Mouse (Mus musculus) common myeloid progenitor, adult 5-6 weeks (primary cell): ENCODE results near the gene Ubl5. TPM values are rescaled to one million over a fixed set of nuclear protein-coding genes. Genes with fewer than 3 reads are reported as not detected.
A peak's percentile ranks its signal among the peaks of the same experiment; 100 is the strongest.

Experiments
- ATAC-seq: replicated peaks from 2 replicates; pipeline ENCODE4 v1.8.0; 2016; ENCODE audit warnings: low read depth, mild to moderate bottlenecking, moderate TSS enrichment, inconsistent platforms; ENCODE audit not compliant: poor library complexity, severe bottlenecking
- total RNA-seq: library from RNA; stranded (forward); fragments of 200-1000, 187-1606 nt; gene quantifications from 2 replicates; pipeline ENCODE4 v1.2.3, GENCODE M21; 2017

Ubl5 gene
- total RNA-seq, 1 experiment from 2014 or later = 102 TPM

- peak; percentile 6 for ATAC-seq
Observed at GRCm38 (mm10) chr9:20652260-20652658, 9.6 kb downstream of the Ubl5 start.

- no peak for ATAC-seq
Observed at GRCm38 (mm10) chr9:20653859-20654258, 11.2 kb downstream of the Ubl5 start.

GRCm38 (mm10) chr9:20657546-20657945 lies 14.9 kb downstream of the Ubl5 start:
- no peak for ATAC-seq

GRCm38 (mm10) chr9:20662325-20662724 lies 19.6 kb downstream of the Ubl5 start:
- ATAC-seq = peak; percentile 75

GRCm38 (mm10) chr9:20662874-20663273 lies 20.2 kb downstream of the Ubl5 start:
- ATAC-seq = no peak

GRCm38 (mm10) chr9:20663956-20664355 lies 21.3 kb downstream of the Ubl5 start:
- no peak for ATAC-seq

- no peak for ATAC-seq
Observed at GRCm38 (mm10) chr9:20664366-20664765, 21.7 kb downstream of the Ubl5 start.

GRCm38 (mm10) chr9:20664982-20665637 lies 22.4 kb downstream of the Ubl5 start:
- ATAC-seq = no peak

- ATAC-seq = no peak
Observed at GRCm38 (mm10) chr9:20665925-20666324, 23.2 kb downstream of the Ubl5 start.

GRCm38 (mm10) chr9:20666510-20667034 lies 23.9 kb downstream of the Ubl5 start:
- ATAC-seq = peak; percentile 48; the same call in 1 of the 2 replicates

GRCm38 (mm10) chr9:20668065-20668464 lies 25.4 kb downstream of the Ubl5 start:
- no peak for ATAC-seq

- peak; percentile 42; the same call in 1 of the 2 replicates for ATAC-seq
Observed at GRCm38 (mm10) chr9:20672047-20672446, 29.4 kb downstream of the Ubl5 start.

- ATAC-seq = no peak
Observed at GRCm38 (mm10) chr9:20677892-20678291, 35.2 kb downstream of the Ubl5 start.

GRCm38 (mm10) chr9:20680378-20680958 lies 37.8 kb downstream of the Ubl5 start:
- no peak for ATAC-seq

- ATAC-seq = no peak
Observed at GRCm38 (mm10) chr9:20681546-20682388, 39.1 kb downstream of the Ubl5 start.

GRCm38 (mm10) chr9:20682389-20682722 lies 39.7 kb downstream of the Ubl5 start:
- no peak for ATAC-seq

GRCm38 (mm10) chr9:20685081-20685861 lies 42.6 kb downstream of the Ubl5 start:
- no peak for ATAC-seq

GRCm38 (mm10) chr9:20689403-20689802 lies 46.7 kb downstream of the Ubl5 start:
- no peak for ATAC-seq

GRCm38 (mm10) chr9:20689913-20690312 lies 47.2 kb downstream of the Ubl5 start:
- ATAC-seq = no peak

GRCm38 (mm10) chr9:20690449-20690848 lies 47.8 kb downstream of the Ubl5 start:
- ATAC-seq = 0 out of 2 replicates have a peak, but pooled peaks have one; percentile 60
